Mouse (Mus musculus) gastrocnemius, postnatal 4 days (tissue): ENCODE data around the gene Gadl1. TPM values are rescaled to one million over a fixed set of nuclear protein-coding genes. Genes with fewer than 3 reads are reported as not detected.

Experiments used
- DNase-seq, 2 experiments: peaks; one replicate each; pipeline ENCODE4 v3.0.0; 2021 to 2022; ENCODE audit warnings: low spot score in 2 of 2, mixed read lengths in 2 of 2
- long read RNA-seq, 2 experiments: library from polyadenylated mRNA; stranded (forward); transcript quantifications; one replicate each; pipeline ENCODE4 v2.0.0; 2021
- total RNA-seq, 2 experiments: library from RNA; stranded (reverse); gene quantifications; 2 replicates each; pipeline ENCODE4 v1.2.3; 2021

Gene Gadl1
- total RNA-seq, result 10 to 100 TPM; 18.4 to 22.9 TPM
- long read RNA-seq, experiment 1, partial matches to known transcripts, result 24 of 29 reads
- long read RNA-seq, experiment 1, other reads (novel, unspliced or antisense), result 5 of 29 reads
- long read RNA-seq, experiment 2, partial matches to known transcripts, result 3 of 18 reads
- long read RNA-seq, experiment 2, other reads (novel, unspliced or antisense), result 14 of 18 reads

DNA sequence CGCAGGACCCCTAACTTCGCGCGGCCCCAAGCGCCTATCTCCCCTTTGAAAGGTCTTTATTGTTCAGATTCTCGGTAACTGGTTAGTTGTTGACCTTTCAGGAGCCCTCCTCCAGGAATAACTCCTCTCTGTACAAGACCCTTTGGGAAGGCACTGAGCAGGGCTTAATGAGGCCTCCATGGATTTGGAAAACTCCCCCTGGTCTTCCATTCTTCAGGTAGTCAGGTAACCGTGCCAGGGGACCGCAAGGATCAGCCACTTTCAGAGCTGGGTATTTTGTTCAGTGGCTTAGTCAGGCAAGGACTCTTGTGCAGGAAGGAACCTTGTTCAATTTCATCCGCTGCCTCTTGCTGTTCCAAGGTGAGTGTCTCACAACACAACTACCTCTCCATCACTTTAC, at the start of gene Gadl1:
TSS of gene Gadl1 (plus strand) at position 301 of the 400 bp plus-strand sequence.
- DNase-seq, result no peak

DNA sequence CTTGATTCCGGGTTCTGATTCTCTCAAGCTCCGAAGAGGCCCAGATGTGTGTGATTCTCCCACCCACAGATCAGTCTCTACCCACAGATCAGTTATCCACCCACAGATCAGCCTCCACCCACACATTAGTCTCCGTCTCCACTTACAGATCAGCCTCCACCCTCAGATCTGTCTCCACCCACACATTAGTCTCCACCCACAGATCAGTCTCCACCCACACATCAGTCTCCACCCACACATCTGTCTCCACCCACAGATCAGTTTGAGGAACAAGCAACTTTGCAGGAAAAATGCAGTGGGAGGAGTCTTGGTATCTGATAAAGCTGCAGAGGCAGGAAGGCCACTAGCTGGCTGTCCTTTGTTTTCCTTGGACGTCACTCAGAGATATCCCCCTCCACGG, 46.5 kb upstream of the Gadl1 start:
- no peak for DNase-seq

DNA sequence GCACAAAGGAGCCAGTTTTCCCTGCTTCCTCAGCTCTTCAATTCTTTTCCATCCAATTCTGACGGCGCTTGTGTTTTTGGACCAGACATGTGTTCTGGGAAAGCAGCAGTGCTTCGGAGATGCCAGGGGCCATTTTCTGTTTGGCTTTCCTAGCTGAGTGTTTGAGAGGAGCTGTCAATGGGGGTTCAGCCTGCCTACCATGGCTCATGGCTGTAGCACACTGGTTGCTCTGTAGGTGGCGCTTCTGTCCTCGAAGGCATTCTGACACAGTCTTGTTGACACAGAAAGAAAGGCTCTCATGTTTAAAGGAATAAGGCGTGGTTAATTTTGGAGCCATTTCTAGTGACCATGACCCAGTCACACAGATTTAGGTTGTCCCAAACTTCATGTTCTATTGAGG, 45.9 kb upstream of the Gadl1 start:
- no peak for DNase-seq

DNA sequence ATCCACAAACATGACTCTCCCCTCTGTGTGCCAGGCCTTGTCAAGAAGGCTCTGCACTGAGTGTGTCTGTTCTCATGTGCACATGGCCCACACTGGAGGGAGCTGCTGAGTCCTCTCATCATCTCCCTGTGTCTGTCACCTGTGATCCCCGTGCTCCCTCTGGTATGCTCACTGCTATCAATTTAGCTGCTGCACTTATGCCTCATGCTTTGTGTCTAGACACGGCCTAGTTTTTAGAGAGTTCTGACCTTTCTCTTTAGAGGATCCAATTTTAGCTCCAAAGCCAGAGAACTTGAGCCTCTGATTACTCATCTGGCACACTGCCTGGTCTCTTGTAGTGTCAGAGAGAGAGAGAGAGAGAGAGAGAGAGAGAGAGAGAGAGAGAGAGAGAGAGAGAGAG, 42.0 kb upstream of the Gadl1 start:
- DNase-seq, result peak in 1 of 2 experiments; percentile 48

DNA sequence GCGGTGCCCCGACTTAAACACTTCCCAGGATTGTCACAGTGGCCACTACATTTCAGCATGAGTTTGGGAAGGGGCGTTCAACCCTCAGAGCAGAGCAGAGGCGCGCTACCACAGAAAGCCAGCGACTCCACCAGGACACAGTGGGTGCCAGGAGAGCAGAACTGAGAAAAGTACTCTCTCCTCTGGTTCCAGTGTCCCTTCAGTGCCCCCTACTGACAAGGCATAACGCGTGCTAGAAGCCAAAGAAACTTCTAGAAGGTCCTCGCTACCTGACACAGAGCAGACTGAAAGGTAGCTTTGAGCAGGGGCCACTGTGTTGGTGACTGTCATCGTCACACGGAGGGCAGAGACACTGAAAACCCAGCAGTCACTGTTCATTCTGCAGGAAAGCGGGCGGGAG, 39.1 kb upstream of the Gadl1 start:
- DNase-seq, result no peak

DNA sequence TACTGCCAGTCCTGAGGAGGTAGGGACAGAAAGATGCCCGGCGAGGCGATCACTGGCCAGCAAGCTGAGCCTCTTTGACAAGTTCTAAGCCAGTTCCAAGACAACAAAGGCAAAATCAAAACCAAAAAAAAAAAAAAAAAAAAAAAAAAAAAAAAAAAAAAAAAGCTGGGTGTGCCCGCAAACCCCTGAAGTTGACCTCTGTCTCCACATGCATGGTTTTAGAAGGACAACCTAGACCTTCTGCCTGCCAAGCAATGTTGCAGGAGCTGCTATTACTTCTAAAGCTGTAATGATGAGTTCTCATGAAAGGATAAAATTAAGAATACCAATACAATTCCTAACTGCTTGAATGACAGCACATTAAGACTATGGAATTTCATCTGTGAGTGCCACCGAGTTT, 38.6 kb upstream of the Gadl1 start:
- no peak for DNase-seq

DNA sequence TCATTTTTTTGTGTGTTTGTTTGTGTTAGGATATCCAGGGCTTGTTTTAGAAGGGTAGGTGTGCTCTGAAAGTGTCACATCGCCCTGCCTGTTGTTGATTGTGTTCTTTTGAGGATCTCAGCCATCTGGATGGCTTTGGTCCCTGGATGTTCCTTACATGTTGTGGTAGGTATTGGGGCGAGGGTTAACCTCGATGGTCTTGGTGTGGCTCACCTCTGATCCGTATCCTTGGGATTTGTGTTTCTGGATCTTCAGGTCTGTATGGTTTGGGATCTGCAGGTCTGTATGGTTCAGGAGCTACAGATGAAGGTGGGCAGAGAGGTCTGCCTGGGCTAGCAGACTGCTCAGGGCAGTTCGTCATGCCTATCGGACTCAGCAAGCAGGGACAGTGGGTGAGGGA, 28.8 kb upstream of the Gadl1 start:
- DNase-seq, result no peak

DNA sequence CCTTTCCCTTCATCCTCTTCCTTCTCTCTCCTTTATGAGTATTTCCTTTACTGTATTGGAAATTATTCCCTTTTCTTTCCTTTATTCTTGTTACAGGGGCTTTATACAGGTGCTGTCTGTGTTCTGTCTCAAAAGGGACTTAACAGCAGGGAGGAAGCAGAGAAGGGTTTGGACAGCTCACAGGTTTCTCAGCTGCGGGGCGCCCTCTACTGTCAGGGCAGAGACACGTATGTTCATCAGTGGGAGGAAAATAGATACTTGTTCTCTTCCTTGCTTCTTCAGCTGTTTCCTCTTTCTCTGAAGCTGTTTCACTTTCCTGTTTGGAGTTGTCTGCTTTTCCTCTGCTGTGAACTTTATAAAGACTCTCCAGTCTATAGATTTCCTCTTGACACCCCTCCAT, 28.1 kb upstream of the Gadl1 start:
- DNase-seq, result no peak

DNA sequence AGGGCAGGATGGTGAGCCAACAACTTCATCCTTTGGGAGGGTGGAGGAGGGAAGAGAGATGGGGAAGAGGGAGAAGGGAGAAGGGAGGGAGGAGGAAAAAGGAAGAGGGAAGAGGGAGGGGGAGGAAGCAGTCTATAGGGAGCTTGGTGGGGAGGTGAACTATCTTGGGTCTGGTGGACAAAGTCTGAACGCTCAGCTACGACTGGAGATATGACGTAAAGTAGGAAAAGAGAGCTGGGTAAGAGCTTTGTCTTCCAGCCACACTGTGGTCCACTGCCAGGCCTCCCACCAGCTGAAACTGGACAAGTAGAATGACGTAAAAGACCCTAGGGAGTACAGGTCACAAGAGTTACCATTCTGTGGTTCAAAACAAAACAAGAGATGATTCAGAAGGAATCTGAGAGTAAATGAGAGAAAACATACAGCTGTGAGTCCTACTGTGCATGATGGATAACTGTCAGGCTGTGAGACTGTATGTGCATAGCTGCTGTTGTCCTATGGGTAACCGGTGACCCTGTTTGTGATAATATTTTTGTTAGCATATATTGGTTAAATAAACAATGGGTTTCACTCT, 26.5 kb upstream of the Gadl1 start:
- no peak for DNase-seq

DNA sequence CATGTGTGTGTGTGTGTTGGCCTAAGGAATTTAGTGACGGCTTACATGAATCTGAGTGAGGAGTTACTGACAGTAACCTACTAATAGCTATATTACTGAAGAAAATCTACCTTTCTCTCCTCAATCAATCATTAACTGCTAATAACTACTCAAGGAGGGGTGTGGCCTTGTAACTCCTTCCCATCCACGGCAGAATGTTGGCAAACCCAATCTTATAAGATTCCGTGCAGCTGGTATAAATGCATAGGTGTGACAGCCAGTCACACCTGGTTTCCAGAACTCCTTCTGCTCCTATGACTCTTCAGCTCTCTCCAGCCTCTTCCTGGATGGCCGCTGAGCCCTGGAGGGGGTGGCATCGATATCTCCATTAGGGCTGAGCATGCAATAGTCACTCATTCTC, 25.8 kb upstream of the Gadl1 start:
- DNase-seq, result no peak

DNA sequence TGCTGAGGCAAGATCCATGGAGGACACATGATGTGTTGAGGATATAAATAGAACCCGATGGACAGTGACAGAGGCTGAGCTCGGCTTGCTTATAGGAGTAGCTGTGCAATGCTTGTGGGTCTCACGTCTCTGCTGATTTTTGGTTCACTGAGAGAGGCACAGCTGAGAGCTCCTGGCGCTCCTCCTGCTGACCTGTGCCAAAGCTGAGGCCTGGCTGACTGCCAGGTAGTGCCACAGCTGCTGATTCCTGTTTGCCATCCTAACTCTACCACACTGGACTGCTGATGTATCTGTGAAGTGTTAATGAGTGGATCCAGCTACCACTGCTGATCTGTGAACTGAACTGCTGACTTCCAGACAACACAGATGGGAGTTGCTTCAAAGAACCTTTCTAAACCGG, 21.7 kb upstream of the Gadl1 start:
- no peak for DNase-seq

DNA sequence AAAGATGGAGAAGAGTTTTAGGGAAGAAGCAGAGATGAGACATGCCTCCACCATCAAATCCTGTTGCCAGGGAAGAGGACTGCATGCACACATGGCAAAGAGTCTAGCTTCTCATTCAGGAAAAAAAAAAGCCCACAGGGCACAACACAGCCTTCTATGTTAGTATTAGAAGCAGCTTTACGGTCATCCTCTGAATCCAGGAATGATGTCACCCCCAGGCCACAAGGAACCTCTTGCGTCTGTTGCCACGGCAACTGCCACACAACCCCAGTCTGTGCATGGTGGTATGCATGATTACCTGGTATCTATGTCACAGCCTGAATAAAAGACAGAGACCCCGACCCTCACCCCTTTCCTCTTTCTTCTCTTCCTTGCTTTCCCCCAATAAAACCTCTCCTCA, 16.1 kb upstream of the Gadl1 start:
- no peak for DNase-seq

DNA sequence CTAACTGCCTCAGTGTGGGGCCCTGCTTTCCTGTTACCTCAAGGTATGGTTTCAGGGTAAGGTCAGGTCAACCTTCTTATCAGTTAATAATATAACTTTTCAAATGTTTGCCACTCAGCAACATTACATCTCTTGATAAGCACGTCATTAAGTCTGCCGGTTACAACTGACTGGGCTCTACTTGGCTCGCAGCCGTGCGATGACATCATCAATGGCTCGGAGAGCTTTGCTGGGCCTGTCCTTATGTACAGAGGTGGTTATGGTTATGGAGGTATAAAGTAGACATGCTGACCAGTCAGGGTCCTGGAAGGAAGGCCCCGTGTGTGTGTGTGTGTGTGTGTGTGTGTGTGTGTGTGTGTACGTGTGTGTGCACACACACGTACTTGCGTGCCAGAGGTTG, 15.3 kb upstream of the Gadl1 start:
- DNase-seq, result no peak

DNA sequence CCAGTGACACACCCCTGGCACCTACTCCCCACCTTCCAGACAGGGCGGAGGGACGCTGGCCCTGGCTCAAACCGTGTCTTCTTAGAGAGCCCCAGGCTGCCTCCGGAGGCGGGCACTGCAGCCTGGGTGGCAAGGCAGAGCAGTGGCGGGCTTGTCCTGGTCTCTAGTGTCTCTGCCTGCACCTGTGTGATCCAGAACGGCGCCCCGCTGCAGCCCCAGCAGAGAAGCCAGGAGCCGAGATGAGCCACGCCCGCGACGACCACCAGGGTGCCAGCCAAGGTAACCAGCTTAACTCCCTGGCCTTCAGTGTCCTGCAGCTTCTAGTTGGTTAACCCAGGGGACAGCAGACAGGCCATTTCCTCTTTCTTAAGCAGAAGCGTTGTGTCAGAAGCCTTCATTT, 930 bp upstream of the Gadl1 start:
- DNase-seq, result no peak

DNA sequence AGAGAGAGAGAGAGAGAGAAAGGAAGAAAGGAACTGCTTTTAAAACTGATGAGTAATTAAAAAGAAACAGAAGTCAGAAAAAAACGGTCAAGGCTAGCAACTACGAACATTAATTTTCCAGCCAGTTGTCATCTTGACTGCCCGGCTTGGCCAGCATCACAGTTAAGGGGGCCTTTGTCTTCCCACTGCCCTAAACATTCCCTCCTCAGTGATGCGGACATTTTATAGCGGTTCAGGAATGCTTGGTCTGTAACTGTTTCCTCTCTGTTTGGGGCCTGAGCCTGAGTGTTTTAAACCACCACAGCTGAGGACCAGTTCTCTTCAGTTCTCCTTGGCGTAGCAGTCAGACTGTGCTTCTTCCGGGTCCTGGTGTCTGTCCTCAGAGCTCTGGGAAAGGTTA, 4.8 kb downstream of the Gadl1 start:
- no peak for DNase-seq

DNA sequence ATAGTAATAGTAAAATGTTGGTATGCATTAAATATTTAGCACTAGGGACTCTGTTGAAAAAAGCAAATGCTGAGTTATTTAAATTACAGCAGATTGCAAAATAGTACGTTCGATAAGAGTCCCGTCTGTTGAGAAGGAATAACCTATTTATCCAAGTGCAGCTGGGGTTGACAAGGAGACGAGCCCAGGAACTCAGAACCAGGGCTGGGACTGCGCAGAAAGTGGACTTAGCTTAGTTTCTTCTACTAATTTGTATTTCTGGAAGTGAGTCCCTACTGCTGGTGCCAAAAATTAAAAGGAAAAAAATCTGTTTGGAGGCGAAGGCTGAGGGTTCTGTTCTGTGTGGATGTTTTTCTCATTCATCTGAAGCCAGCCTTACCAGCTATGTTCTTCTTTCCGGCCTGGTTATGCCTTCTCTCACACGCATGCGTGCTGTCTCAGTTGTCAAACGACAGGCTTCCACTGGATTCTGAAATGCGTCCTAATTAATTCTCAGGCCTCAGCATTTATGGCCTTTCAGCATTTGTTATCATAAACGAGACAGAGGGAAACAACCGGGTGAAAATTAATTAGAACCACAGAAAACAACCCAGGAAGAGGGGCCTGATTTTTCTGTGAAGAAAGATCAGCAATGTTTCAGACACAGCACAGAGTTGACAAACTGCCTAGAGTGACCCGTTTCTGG, 6.5 kb downstream of the Gadl1 start:
- DNase-seq, result no peak

DNA sequence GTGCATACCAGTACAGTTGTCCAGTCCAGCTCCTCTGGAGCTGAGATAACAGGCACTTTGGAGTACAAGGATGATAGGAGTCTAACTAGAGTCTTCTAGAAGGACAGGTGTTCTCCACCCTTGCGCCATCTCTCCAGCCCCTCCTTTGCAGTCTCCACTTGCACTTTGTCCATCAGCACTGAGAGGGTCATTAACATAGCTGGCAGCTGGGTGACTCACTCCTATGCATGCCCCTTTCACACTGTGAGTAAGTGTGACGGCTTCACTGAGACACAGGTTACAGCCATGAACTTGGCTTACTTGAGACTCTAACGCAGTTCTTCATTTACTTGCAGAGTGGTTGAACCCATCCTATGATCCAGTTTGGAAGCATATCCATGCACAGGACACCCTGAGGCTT, 10.5 kb downstream of the Gadl1 start:
- no peak for DNase-seq

DNA sequence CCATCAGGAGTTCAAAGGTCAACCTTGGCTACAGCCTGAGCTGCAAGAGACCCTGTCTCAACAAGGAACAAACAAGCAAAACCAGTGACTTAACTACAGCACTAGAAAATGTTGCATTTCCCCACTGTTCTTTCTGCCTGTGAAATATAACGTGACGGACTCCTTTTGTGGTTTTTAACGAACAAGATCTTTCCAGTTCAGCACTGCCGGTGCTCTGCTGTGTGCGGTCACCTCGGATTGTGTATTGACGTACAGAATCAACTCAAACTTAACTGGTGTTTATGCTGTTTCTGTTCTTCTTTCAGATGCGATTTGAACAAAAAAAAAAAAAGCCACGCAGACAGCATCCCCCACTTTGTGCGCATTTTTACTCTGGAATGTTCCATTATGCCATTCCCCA, 13.4 kb downstream of the Gadl1 start:
- DNase-seq, result no peak

DNA sequence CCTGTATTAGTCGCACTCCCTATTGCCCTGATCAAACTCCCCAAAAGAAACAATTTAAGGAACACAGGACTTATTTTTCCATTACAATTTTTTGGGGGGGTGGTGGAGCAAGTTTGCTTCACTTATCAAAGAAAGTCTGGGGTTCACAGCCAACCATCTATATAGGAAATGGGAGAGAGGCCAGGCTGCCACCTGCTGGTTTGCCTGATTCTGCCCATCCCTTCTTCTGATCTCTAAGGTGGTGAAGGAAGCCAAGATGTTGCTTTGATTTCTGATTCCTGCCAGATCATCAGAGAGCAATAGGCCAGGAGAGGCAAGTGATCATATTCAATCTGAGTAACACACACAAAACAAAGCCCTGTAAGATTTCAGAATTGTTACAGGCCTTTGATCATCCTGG, 14.8 kb downstream of the Gadl1 start:
- no peak for DNase-seq

DNA sequence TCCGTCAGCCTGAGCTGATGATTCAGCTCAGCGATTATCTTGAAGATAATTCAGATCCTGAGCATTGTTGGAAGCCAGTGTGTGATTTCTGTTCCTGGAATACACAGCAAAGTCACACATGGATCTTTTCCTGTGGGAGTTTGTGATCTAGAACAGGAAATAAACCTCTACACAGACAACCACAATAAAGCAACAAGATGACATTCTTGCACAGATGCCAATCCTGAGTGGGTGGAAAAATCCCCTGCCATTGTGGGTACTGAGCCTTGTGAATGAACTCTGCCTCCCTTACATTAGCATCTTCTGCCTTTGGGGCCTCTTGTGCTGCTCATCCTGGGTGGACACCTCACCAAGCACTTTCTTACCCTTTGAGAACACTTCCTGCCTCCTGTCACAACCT, 22.5 kb downstream of the Gadl1 start:
- DNase-seq, result no peak

DNA sequence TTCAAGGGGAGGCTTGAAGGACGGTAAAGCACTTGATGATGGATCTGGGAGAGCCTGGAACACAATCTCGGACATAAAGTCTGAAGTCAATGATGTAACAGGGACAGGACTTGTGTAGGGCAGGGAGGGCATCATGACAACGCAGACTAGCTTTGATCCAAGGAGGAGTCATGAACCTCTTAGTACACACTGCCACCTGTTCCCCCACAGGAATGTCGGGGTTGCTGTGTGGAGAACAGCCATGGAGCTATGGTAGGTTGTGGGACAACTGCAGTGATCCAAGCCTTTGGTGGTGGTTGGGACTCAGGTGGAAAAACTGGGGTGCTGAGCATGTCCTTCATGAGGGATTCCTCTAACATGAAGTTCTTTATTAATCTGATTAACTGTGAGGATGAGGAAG, 23.5 kb downstream of the Gadl1 start:
- DNase-seq, result no peak

DNA sequence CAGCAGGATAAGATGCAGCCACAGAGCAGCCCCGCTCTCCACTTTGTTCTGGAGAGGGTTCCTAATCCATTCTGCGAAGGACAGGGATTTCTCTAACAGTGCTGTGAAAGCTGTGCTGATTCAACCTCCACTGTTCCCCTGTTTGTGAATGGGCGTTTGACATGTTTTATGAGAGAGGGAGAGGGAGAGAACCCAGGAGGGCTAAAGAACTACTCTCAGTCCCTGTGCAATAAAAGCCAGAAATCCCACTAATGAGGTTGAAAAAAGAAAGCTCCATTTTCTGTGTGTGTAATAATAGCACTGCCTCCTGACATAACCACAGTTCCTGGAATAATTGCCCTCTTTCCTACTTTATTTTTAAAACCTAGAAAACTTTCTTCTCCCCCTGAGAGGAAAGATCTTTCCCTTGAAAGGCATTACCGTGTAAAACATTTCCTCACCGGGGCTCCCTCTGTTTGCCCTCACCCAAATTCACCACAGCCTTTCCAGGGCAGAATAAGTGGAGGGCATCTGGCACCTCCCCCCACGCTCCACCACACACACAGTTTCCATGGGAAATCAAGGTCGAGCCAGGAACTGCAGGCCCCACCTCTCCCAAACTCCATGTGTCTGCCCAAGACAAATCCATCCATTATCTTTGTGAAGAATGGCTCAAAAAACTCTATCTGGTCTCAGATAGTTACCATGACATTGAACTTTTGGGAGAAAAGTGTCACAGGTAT, 24.1 kb downstream of the Gadl1 start:
- DNase-seq, result no peak
